Mouse (Mus musculus): ENCODE measurements at regions not wholly inside any gene's neighbourhood (a gene's known extent, or its start where the extent isn't known, plus 50 kb on each side); places are given as distances from the start of the nearest gene placed in this dataset.

GRCm38 (mm10) chr7:83312172-83312571 is 272.6 kb upstream of the Tmc3 start:
- H3K9me3 ChIP-seq = no peaks in the 10 kb centered on the region
- H3K27ac ChIP-seq (replicated peaks) = no peak overlapping the region
- H3K4me3 ChIP-seq = no peak overlapping the region
- H3K9ac ChIP-seq (replicated peaks) = no peak overlapping the region
- WGBS = 85% methylated on average over 4 of the region's 4 CpGs
- no peaks in the 10 kb centered on the region for H3K27me3 ChIP-seq
- H3K4me2 ChIP-seq (replicated peaks) = no peak overlapping the region
- no peaks in the 10 kb centered on the region; the same call in 1 of the 2 replicates for H3K4me1 ChIP-seq
- no peaks in the 10 kb centered on the region for H3K36me3 ChIP-seq
- no peak for ATAC-seq (ENCODE audit: low FRiP score, low read depth)

- Histone ChIP-seq H3K4me3 (no peak overlapping the region), H3K4me1 (peaks cover 6% of the 10 kb centered on the region; the same call in 1 of the 2 replicates), H3K27me3 (no peaks in the 10 kb centered on the region), H3K4me2 (replicated peaks) (no peak overlapping the region), H3K36me3 (no peaks in the 10 kb centered on the region), H3K27ac (replicated peaks) (no peak overlapping the region; the same call in 1 of the 2 replicates), H3K9me3 (no peaks in the 10 kb centered on the region), H3K9ac (replicated peaks) (no peak overlapping the region)
- ATAC-seq (ENCODE audit: low FRiP score, low read depth) = peak; percentile 60; the same call in 1 of the 2 replicates
- 44% methylated on average over 5 of the region's 5 CpGs for WGBS
These were observed 254.8 kb upstream of the Tmc3 start for GRCm38 (mm10) chr7:83329809-83330412.

GRCm38 (mm10) chr7:83347103-83347754 is 237.5 kb upstream of the Tmc3 start:
- no peak overlapping the region for H3K27ac ChIP-seq (replicated peaks)

GRCm38 (mm10) chr7:83369191-83369590 is 215.5 kb upstream of the Tmc3 start:
- no peak for ATAC-seq (ENCODE audit: low FRiP score, low read depth)
- Histone ChIP-seq H3K27ac (replicated peaks) (no peak overlapping the region), H3K9ac (replicated peaks) (no peak overlapping the region), H3K4me1 (no peaks in the 10 kb centered on the region), H3K36me3 (no peaks in the 10 kb centered on the region), H3K4me2 (replicated peaks) (no peak overlapping the region), H3K9me3 (no peaks in the 10 kb centered on the region), H3K27me3 (no peaks in the 10 kb centered on the region), H3K4me3 (no peak overlapping the region)
- WGBS = 87% methylated on average over 3 of the region's 3 CpGs

More at GRCm38 (mm10) chr7:83347103-83347754, 237.5 kb upstream of the Tmc3 start:
- no peak overlapping the region for H3K4me2 ChIP-seq (replicated peaks)
- ATAC-seq (ENCODE audit: low FRiP score, low read depth) = no peak
- H3K27me3 ChIP-seq = no peaks in the 10 kb centered on the region
- no peak overlapping the region for H3K9ac ChIP-seq (replicated peaks)
- no peaks in the 10 kb centered on the region for H3K36me3 ChIP-seq
- H3K4me3 ChIP-seq = no peak overlapping the region
- H3K9me3 ChIP-seq = no peaks in the 10 kb centered on the region
- WGBS = 69% methylated on average over 5 of the region's 5 CpGs
- no peaks in the 10 kb centered on the region for H3K4me1 ChIP-seq

- WGBS = 83% methylated on average over 6 of the region's 6 CpGs
- H3K36me3 ChIP-seq = no peaks in the 10 kb centered on the region
- no peaks in the 10 kb centered on the region for H3K9me3 ChIP-seq
- no peak overlapping the region for H3K4me2 ChIP-seq (replicated peaks)
- ATAC-seq (ENCODE audit: low FRiP score, low read depth) = no peak
- H3K27ac ChIP-seq (replicated peaks) = no peak overlapping the region
- H3K27me3 ChIP-seq = no peaks in the 10 kb centered on the region
- no peaks in the 10 kb centered on the region for H3K4me1 ChIP-seq
- H3K9ac ChIP-seq (replicated peaks) = no peak overlapping the region
- H3K4me3 ChIP-seq = no peak overlapping the region
These were observed 215.1 kb upstream of the Tmc3 start for GRCm38 (mm10) chr7:83369605-83370004.

GRCm38 (mm10) chr7:83376826-83377225 is 207.9 kb upstream of the Tmc3 start:
- no peaks in the 10 kb centered on the region for H3K36me3 ChIP-seq
- 75% methylated on average over 1 of the region's 1 CpGs for WGBS
- no peak overlapping the region for H3K4me2 ChIP-seq (replicated peaks)
- no peak for ATAC-seq (ENCODE audit: low FRiP score, low read depth)
- no peaks in the 10 kb centered on the region for H3K9me3 ChIP-seq
- H3K27ac ChIP-seq (replicated peaks) = no peak overlapping the region
- H3K27me3 ChIP-seq = no peaks in the 10 kb centered on the region
- H3K4me3 ChIP-seq = no peak overlapping the region
- H3K4me1 ChIP-seq = peaks cover 4% of the 10 kb centered on the region; the same call in 1 of the 2 replicates
- no peak overlapping the region for H3K9ac ChIP-seq (replicated peaks)

GRCm38 (mm10) chr7:83381381-83382181 is 203.1 kb upstream of the Tmc3 start:
- Histone ChIP-seq H3K9ac (replicated peaks) (no peak overlapping the region), H3K4me3 (no peak overlapping the region), H3K4me1 (peaks cover 19% of the 10 kb centered on the region), H3K9me3 (no peaks in the 10 kb centered on the region), H3K27ac (replicated peaks) (peak overlapping the region; percentile 42), H3K27me3 (no peaks in the 10 kb centered on the region), H3K4me2 (replicated peaks) (no peak overlapping the region), H3K36me3 (no peaks in the 10 kb centered on the region)
- peak; percentile 3; the same call in 1 of the 2 replicates for ATAC-seq (ENCODE audit: low FRiP score, low read depth)
- WGBS = 64% methylated on average over 7 of the region's 7 CpGs

- H3K4me2 ChIP-seq (replicated peaks) = peak overlapping the region; percentile 32
- H3K9me3 ChIP-seq = no peaks in the 10 kb centered on the region
- H3K9ac ChIP-seq (replicated peaks) = no peak overlapping the region
- H3K4me3 ChIP-seq = no peak overlapping the region
- 17% methylated on average over 8 of the region's 8 CpGs for WGBS
- peak; percentile 96 for ATAC-seq (ENCODE audit: low FRiP score, low read depth)
- no peaks in the 10 kb centered on the region for H3K36me3 ChIP-seq
- peak overlapping the region; percentile 67 for H3K27ac ChIP-seq (replicated peaks)
- H3K4me1 ChIP-seq = peaks cover 19% of the 10 kb centered on the region
- no peaks in the 10 kb centered on the region for H3K27me3 ChIP-seq
These were observed 201.8 kb upstream of the Tmc3 start for GRCm38 (mm10) chr7:83382803-83383363.

- H3K36me3 ChIP-seq = no peaks in the 10 kb centered on the region
- H3K27ac ChIP-seq (replicated peaks) = no peak overlapping the region
- no peak overlapping the region for H3K9ac ChIP-seq (replicated peaks)
- H3K9me3 ChIP-seq = no peaks in the 10 kb centered on the region
- whole genome bisulfite sequencing = 82% methylated on average over 5 of the region's 5 CpGs
- H3K4me2 ChIP-seq (replicated peaks) = no peak overlapping the region
- no peak for ATAC-seq (ENCODE audit: low FRiP score, low read depth)
- 0 out of 2 replicates have a peak, but pooled peaks cover 6% of the 10 kb centered on the region for H3K4me1 ChIP-seq
- no peaks in the 10 kb centered on the region for H3K27me3 ChIP-seq
- H3K4me3 ChIP-seq = no peak overlapping the region
These were observed 193.3 kb upstream of the Tmc3 start for GRCm38 (mm10) chr7:83391388-83391787.

GRCm38 (mm10) chr7:83392181-83392580 is 192.5 kb upstream of the Tmc3 start:
- no peak overlapping the region for H3K9ac ChIP-seq (replicated peaks)
- H3K27me3 ChIP-seq = no peaks in the 10 kb centered on the region
- 0 out of 2 replicates have a peak, but pooled peaks cover 6% of the 10 kb centered on the region for H3K4me1 ChIP-seq
- ATAC-seq (ENCODE audit: low FRiP score, low read depth) = no peak
- H3K36me3 ChIP-seq = no peaks in the 10 kb centered on the region
- WGBS = 90% methylated on average over 2 of the region's 2 CpGs
- no peak overlapping the region for H3K4me3 ChIP-seq
- H3K4me2 ChIP-seq (replicated peaks) = no peak overlapping the region
- no peak overlapping the region for H3K27ac ChIP-seq (replicated peaks)
- no peaks in the 10 kb centered on the region for H3K9me3 ChIP-seq

GRCm38 (mm10) chr7:83392625-83393024 is 192.1 kb upstream of the Tmc3 start:
- 0 out of 2 replicates have a peak, but pooled peaks cover 6% of the 10 kb centered on the region for H3K4me1 ChIP-seq

GRCm38 (mm10) chr7:83394156-83394555 is 190.6 kb upstream of the Tmc3 start:
- H3K4me1 ChIP-seq = 0 out of 2 replicates have a peak, but pooled peaks cover 6% of the 10 kb centered on the region
- H3K9me3 ChIP-seq = no peaks in the 10 kb centered on the region
- no peaks in the 10 kb centered on the region for H3K27me3 ChIP-seq
- WGBS = 61% methylated on average over 2 of the region's 2 CpGs
- H3K4me3 ChIP-seq = no peak overlapping the region
- no peak overlapping the region for H3K27ac ChIP-seq (replicated peaks)
- ATAC-seq (ENCODE audit: low FRiP score, low read depth) = no peak
- no peak overlapping the region for H3K9ac ChIP-seq (replicated peaks)
- H3K36me3 ChIP-seq = no peaks in the 10 kb centered on the region
- no peak overlapping the region for H3K4me2 ChIP-seq (replicated peaks)

More at GRCm38 (mm10) chr7:83392625-83393024, 192.1 kb upstream of the Tmc3 start:
- H3K9me3 ChIP-seq = no peaks in the 10 kb centered on the region
- no peaks in the 10 kb centered on the region for H3K36me3 ChIP-seq
- ATAC-seq (ENCODE audit: low FRiP score, low read depth) = no peak
- no peak overlapping the region for H3K4me3 ChIP-seq
- no peak overlapping the region for H3K4me2 ChIP-seq (replicated peaks)
- no peaks in the 10 kb centered on the region for H3K27me3 ChIP-seq
- no peak overlapping the region for H3K9ac ChIP-seq (replicated peaks)
- H3K27ac ChIP-seq (replicated peaks) = no peak overlapping the region

Measured in midbrain, embryonic 12.5 days (tissue).